Mouse (Mus musculus) lung, adult 2 months (tissue): ENCODE measurements around the gene Cdca5.
A peak's percentile ranks its signal among the peaks of the same experiment; 100 is the strongest.

ENCODE experiments used
- CTCF ChIP-seq: fragments of 200-500 bp; IDR thresholded peaks from 2 replicates; pipeline ENCODE4 v1.5.1; 2011; ENCODE audit warnings: mild to moderate bottlenecking, low read length, control low read depth; ENCODE audit not compliant: insufficient read depth
- POLR2A ChIP-seq: fragments of 200-500 bp; IDR thresholded peaks from 2 replicates; pipeline ENCODE4 v1.6.1; 2011; ENCODE audit warnings: low read depth, mild to moderate bottlenecking, control low read depth, low read length, borderline replicate concordance; ENCODE audit errors: extremely low read depth

DNA sequence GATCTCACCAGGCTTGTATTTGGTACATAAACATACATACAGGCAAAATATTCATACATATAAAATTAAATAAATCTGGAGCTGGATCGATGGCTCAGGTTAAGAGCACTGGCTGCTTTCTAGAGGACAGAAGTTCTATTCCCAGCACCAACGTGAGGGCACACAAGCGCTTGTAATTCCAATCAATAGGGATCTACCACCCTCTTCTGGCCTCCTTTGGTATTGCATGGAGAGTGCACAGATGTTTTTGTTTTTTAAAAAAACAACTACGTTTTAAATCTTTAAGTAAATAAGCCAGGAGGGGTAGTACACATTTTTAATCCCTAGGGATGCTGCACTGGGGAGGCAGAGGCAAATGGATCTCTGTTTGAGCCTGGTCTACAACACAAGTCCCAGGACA is 41.5 kb downstream of the Cdca5 start:
- peak; percentile 45 for TF ChIP-seq CTCF
- TF ChIP-seq POLR2A: no peak
